Mouse (Mus musculus) ES-Bruce4 (cell line): ENCODE results near the gene Ppp1r12a.

Experiments used
- CTCF ChIP-seq: IDR thresholded peaks from one replicate; pipeline ENCODE4 v1.8.1; 2011; ENCODE audit warnings: low read depth, low read length
- POLR2A ChIP-seq: IDR thresholded peaks from one replicate; pipeline ENCODE4 v1.8.1; 2011; ENCODE audit warnings: low read length; ENCODE audit not compliant: insufficient read depth

GRCm38 (mm10) chr10:108329771-108330170 is 167.8 kb downstream of the Ppp1r12a start:
- no peak for TF ChIP-seq POLR2A
- TF ChIP-seq CTCF: no peak
